Mouse (Mus musculus): Measurements from ENCODE around the gene Adcy9. TPM values are rescaled to one million over a fixed set of nuclear protein-coding genes. Genes with fewer than 3 reads are reported as not detected.
A peak's percentile ranks its signal among the peaks of the same experiment; 100 is the strongest.

The Adcy9 gene
- total RNA-seq (2021) = 10 to 100 TPM; 48.7 to 51.6 TPM
- long read RNA-seq, partial matches to known transcripts = 2 of 5 reads
- long read RNA-seq, other reads (novel, unspliced or antisense) = 3 of 5 reads

DNA sequence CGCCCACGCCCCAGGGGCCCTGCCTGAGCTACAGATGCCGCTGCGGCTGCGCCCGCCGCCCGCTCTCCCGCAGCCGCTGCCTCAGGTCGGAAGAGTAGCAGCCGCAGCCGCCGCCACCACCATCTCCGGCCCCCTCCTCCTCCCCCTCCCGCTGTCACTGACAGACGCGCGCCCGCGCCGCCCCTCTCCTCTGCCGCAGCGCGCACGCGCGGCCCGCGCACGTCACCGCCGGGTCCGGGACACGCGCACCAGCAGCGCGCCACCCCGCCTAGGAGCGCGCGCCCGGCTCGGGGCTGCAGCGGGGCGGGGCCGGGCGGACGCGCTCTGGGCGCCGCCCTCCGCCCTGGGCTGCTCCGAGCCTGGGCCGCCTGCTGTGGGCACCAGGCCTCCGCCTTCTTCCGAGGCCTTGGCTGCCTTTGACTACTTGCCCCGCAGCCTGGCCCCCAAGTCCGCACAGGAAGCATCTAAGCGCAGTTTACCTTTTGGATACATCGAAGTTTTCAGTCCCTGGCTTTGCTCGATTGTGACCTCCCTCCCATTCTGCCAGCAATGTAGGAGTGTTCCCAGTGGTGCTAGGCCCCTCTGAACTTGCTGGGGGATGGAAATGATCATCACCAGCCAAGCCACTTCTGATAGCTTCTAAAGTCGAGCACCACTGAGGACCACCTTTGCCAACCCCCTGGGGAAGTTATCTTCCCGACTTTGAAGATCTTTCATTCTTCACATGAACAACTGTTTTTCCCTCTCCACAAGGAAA, at the start of gene Adcy9:
TSS of gene Adcy9 (minus strand) at position 201 of the 757 bp plus-strand sequence.
- peak; percentile 88 to 94 for DNase-seq (ENCODE audit: low spot score in 2 of 2)

DNA sequence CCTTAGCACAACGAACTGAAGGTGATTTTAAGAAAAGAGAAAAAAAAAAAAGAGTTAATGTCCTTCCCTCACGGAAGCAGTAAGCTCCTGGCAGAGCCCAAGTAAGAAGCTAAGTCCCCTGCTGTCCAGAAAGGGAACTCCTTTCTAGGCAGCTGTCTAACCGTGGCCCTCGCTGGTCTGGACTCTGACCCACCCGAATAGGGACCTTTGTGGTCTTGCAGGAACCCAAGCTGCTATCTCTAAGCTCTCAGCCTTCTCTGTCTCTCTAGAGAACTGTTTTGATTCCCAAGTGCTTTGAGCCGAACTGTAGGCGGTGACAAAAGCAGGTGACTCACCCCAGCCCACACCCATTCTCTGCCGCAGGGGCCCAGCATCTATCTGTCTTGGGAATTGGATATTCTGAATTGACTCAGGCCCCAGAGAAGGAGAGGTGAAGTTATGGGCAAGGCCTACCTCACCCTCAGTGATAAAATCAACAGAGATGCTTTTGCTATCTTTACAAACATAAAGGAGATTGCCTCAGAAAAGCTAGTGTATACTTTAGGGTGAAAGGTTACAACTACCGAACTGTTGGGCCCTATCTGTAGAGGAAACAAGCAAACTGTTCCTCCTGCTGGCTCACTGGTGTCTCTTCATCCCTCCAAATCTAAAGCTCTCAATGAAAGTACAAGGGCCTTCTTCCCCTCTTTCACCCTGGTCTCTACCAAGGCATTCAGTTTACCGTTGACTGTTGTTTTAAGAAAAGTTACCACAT, 49.5 kb upstream of the Adcy9 start:
- DNase-seq (ENCODE audit: low spot score in 2 of 2) = no peak

DNA sequence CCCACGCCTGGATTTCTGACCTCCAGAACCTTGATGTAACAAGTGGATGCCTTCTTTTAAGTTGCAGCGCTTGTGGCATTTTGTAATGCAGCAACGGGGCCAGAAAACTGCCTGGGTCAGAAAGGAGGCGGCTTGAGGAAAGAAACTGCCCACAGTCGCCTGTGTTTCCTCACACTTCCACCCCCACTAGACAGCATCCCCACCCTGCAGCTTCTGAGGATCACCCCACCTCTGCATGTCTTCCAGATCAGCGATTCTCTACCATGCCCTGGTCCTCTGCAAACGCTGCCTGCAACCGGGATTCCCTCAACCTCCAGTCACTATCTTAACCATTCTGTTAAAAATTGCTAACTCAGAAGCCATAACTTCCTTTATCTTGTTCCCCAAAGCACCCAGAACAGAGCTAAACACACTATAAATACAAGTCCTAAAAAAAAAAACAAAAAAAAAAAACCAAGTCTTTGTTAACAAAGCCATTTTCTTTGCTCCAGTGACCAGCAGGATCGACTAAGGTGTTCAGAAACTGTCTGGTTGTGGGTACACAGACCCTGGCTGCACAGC, 44.3 kb upstream of the Adcy9 start:
- no peak for DNase-seq (ENCODE audit: low spot score in 2 of 2)

DNA sequence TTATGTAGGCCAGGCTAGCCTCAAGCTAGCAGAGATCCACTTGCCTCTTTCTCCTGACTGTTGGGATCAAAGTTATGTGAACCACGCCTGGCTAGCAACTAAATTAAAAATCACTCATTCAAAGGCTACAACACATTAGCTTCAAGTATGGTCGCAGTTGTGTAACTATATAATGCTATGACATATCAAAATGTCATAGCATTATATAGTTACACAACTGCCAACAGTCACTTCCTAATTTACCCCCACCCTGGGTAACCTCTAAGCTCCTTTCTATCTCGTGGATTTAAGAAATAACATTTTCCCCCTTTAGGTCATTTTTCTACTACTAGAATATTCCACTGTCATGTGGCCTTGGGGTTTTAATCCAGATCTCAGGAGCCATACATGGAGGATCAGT, 37.6 kb upstream of the Adcy9 start:
- DNase-seq (ENCODE audit: low spot score in 2 of 2) = no peak

DNA sequence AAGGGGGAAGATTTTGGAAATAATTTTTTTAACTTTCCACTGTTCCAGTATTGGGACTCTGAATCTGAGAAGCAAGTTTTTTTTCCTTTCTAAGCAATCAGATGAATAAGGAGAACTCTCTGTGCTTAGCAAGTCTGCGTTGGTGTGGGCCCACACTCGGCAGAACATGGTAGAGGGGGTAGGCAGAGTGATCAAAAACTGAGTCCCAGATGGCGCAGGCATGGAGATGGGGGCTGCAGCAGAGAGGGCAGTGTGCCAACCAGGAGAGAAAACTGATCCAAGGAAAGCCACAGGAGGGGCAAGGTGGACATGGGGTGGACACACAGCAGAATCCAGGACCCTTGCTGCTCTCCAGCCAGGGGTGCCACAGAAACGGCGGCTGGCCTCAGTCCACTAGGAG, 36.1 kb upstream of the Adcy9 start:
- peak; percentile 42 to 48 for DNase-seq (ENCODE audit: low spot score in 2 of 2)

DNA sequence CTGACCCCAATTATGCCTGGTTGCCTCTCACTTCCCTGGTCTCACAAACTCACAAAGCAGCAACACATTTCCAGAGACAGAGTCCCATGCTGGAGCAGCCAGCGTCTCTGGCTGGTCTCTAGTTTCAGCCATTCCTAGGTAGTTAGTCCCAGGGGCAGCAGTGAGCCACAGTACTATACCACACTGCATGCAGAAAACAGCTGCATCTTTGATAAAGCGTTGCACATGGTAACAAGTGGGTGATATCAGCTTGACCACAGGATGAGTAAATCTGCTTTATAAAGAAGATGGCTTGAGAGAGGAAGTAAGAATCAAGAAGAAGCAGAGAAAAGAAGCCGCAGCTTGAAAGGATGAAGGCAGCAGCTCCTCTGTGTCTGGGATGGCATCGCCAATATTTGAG, 35.4 kb upstream of the Adcy9 start:
- DNase-seq (ENCODE audit: low spot score in 2 of 2) = no peak

DNA sequence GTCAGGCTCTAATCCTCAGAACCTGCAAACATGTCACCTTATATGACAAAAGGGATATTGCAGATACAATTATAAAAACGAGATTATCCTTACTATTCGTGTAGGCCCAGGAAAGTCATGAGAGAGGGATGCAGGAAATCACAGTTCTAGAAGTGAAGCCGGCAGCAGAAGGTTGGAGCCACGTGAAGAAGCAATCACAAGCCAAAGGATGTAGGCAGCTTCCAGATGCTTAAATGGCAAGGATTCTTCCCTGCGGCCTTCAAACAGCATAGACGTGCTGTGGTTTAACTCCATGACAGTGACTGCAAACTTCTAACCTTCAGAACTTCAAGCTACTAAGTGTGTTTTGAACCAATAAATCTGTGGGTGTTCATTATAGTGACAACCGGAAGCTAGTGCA, 34.3 kb upstream of the Adcy9 start:
- DNase-seq (ENCODE audit: low spot score in 2 of 2) = no peak

DNA sequence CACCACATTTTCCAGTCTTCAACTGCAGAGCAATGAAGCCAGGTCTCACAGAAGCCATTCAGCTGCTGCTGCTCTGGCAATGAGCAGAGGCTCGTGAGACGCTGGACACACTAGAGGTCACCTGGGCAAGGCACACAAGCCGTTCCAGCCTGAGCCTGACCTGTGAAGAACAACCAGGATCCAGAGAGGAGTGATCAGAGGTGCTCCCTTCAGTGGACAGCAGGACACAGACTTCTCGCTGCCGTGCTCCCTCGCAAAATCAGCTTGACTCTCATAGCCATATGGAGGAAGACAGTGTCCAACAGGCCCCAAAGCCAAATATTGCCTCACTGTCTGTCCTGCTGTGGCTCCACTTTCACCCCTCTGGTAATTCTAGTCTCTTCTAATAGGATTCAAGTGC, 29.1 kb upstream of the Adcy9 start:
- DNase-seq (ENCODE audit: low spot score in 2 of 2) = no peak

DNA sequence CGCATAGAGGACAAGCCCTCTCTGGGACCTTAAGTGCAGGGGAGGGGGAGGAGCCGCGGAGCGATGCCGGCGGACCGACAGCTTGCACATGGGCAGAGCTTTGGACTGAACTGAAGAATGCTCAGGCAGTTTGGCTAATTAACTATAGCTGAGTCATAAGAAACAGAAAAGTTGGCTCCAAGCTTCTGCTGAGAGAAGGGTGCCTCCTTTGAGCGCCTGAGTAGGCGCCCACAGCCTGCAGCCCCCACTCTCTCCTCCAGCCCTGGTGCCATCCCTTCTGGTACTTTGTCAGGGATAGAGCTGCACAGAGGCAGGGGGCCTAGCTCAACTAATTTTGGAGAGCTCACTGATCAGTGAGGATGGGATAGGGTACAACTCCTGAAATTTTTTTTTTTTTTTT, 27.9 kb upstream of the Adcy9 start:
- DNase-seq (ENCODE audit: low spot score in 2 of 2) = peak in 1 of 2 experiments; percentile 27

DNA sequence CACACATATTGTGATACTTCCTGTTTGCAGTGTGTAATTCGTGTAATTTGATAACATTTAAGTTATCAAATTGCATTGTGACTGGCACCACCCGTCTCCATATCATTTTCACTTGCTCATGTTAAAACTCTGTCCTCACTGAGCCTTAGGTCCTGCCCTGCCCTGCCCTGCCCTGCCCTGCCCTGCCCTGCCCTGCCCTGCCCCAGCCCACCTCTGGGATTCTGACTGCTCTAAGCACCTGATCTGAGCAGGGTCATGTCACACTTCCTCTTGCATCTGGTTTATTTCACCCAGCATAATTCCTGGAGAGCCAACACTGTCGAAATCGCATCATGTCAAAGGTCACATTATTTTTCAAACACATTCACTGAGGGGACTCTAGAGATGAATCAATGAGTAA, 26.1 kb upstream of the Adcy9 start:
- DNase-seq (ENCODE audit: low spot score in 2 of 2) = no peak

DNA sequence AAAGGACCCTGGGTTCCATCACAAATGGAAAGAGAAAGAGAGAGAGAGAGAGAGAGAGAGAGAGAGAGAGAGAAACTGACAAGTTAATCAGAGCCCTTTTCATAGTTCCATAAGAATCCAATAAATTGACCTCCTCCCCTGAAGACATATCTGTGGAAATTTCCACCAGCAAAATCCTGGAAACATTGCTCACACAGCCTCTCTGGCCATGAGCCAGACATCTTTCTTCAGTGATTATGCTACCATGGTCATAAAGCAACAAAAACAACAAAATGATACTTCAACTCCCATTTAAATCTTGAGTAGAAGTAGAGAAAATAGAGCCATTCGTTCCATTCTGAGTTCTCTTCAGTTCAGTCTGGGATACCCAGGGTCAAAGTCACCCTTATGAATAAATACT, 24.1 kb upstream of the Adcy9 start:
- DNase-seq (ENCODE audit: low spot score in 2 of 2) = no peak

DNA sequence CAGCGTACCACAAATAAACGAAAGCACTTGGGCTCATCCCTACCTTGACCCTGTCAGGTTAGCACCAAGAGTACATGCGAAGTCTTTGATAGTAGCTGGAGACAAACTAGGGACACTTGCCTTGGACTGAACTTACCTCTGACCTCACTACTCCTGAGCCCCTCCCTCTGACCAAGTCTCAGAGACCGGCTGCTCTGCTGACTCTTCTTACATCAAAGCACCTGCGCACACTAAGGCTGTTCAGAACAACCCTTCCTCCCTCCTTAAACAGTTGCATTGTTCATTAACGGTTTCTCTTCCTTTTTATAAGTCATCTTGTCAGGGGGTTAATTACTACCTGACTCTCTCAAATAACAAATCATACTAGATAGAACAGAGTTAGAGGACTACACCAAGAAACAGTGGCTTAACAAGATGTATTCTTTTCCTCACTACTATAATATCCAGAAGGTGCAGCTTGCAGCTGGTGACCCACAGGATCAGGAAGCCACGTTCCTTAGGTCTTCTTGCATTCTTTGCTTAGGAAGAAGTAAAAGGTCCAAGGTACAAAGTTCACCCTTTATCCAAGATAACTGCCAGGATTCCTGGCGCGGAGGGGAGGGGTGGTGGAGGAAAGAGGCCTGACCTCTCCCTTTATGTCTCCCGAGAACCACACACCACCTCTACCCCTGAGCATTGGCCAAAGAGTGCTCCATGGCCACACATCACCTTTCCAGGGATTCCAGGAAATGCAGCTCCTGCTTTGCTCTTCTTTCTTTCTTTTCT, 19.2 kb upstream of the Adcy9 start:
- no peak for DNase-seq (ENCODE audit: low spot score in 2 of 2)

DNA sequence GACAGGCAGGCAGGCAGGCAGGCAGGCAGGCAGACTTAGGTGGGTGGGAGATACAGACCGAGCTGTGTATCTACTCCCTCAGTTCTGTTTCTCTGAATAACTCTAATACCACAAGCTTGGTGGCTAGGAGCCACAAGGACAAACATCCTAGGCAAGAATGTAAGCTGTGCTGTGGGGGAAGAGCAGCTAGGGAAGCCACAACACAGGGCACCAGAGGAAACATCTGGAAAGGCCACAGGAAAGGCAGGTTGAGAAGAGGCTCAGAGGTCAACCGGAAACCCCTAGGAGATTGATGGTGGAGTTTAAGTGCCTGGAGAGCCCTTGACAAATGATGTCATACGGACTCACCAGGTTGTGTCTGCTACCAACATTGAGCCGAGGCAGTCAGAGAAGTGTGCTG, 16.4 kb upstream of the Adcy9 start:
- DNase-seq (ENCODE audit: low spot score in 2 of 2) = no peak

DNA sequence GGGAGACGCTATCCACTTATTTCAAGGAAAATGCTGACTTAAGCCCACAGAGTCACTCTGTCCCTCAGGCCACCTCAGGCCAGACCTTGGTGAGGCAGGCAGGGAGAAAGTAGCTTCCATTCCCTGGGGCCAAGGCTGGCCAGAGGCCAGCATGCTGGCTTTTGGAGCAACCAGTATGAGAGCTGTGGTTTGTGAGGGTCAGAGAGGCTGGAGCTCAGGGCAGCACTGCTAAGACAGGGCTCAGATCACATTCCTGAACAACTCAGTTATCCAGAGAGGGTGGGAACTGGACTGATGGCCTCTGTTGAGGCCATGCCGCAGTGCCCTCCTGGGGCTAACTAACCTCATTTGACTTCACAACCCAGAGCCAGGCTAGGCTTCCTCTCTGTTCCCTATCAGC, 15.1 kb upstream of the Adcy9 start:
- DNase-seq (ENCODE audit: low spot score in 2 of 2) = no peak

DNA sequence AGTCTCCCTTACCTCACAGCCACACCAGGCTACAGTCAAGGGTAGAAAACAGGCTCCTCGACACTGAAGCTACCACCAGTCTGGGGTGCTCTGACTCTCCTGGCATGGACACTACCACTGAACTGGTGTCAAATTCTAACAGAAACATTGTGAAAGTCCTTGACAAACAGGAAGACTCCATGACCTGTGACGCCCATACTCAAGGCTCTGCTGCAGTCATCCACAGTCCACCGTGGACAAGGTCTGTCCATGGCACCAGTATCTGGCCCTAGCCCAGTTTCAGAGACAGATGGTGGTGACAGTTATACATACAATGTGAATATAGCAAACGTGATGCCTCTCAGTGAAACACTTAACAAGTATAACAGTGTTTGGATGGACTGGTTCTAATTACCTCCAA, 11.5 kb upstream of the Adcy9 start:
- DNase-seq (ENCODE audit: low spot score in 2 of 2) = no peak

DNA sequence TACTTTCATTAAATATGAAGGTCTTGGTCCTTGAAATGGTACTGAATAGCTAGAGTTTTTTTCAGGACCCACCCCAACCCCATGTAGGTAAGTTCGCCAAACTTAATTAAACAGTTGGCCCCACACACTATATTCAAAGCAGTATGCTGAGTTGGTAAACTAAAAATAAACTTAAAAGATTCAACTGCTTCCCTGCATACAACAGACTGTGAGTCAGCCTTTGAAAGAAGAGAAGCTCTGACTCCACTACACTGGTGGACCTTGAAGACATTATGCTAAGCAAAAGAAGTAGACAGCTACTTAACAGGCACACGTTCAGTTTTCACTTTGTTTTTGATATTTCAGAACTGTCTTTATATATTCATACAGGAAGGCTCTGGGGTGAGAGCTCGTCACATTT, 10.7 kb upstream of the Adcy9 start:
- DNase-seq (ENCODE audit: low spot score in 2 of 2) = no peak

DNA sequence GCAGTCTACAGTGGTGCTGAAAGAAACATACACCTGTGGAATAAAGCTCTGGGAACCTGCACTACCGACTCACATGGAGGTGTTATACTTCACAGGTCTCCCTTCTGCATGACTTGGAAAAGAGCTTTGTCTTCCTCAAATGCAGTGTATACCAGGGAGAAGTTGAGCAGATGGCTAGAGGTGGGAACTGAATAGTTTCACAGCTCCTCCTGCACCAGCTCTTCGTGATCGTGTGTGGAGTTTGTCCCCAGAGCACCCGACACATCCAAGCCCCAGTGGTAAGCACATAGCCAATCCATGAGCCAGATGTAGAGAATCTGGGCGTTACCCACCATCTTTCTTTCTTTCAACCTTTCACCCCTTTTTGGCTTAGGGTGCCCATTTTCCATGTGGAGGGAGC, 9.9 kb upstream of the Adcy9 start:
- no peak for DNase-seq (ENCODE audit: low spot score in 2 of 2)

DNA sequence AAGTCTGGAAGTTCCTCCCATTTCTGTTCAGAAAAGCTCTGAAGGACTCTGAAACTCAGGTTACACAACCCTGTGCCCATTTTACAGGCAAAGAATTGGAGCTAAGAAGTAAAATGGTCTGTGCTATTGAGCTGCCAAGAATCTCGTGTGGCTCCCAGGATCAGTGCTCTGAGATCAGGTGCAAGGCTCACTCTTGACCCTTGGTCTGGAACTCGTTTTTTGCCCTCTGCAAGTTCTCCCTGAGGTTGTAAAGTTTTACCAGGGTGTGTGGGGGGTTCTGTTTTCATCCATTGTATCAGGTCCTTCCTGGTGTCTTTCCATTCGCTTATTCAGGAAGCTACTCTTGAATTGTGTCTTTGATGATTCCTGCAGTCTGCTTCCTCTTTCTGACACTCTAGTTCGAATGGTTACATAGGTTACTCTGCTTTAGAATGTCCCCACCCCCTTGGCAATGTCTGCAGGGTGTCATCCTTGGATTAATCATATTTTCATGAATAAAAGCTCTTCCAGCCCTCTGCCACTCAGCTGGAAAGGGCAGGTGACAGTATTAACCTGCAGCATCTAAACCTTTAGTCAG, 5.4 kb upstream of the Adcy9 start:
- DNase-seq (ENCODE audit: low spot score in 2 of 2) = no peak

DNA sequence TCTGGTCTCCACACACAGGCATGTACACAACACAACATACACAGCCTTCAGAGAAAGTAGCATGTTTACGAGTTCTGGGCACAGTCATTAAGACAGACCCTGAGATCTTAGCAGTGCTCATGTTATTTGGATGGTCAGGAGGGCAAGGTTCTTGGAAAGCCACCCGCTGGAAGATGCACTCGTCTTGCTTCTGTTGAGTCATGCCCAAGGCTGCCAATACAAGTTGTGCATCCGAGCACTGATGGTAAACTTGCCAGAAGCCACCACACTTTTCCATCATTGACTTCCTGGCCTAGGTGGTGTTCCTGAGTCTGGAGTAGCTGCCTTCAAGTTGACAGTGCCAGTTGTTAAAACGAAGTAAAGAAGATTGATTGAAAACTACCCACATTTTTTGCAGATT, 3.3 kb upstream of the Adcy9 start:
- DNase-seq (ENCODE audit: low spot score in 2 of 2) = no peak

DNA sequence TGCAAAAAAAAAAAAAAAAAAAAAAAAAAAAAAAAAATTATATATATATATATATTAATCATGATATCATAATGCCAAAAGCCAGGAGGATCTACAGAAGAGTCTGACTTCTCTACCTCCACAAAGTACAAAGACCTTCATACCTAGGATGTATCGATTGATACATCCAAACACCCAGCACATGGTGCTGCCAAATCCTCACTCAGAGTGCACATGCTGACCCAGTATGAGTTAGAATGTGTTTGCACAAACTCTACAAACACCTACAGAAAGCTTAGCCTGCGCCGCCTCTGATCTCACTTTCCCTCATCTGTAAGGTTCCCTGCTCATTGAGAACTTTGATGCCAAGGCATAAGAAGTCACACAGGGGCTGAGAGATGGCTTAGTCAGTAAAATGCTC, 2.7 kb upstream of the Adcy9 start:
- DNase-seq (ENCODE audit: low spot score in 2 of 2) = no peak

DNA sequence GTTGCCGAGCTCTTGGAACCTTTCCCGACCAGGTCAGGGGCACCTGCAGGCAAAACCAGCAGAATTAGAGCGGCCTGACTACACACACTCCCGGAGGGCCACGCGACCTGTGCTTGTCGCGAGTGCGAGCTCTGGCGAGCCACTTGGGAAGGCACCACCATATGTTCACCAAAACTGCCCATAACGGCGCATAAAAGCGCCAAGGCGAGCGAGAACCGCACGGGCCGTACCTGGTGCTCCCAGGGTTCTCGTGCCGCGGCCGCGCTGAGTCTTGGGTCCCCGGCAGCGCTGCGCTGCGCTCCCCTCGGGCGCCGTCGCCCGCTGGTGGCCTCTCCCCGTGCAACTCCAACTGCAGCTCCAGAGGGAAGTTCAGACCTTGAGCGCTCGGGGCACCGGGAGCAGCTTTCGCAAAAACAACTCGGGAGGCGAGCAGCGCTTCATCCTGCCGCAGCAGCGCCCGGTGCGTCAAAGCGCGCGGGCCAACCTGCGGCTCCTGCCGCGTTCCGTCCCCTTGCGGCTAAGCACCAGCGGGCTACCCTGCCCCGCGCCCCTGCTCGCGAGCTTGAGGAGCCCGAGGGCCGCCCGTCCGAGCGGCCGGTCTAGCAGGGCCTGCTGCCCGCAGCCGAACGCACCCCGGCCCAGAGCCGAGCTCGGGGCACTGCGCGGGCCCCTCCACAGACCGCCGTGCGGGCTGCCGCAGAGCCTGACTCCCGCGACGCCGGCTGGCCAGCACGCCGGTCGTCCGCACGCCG, 576 bp downstream of the Adcy9 start:
- peak; percentile 49 to 61 for DNase-seq (ENCODE audit: low spot score in 2 of 2)

Data from layer of hippocampus, postnatal 10 days (tissue).